In the genomic region with DNA sequence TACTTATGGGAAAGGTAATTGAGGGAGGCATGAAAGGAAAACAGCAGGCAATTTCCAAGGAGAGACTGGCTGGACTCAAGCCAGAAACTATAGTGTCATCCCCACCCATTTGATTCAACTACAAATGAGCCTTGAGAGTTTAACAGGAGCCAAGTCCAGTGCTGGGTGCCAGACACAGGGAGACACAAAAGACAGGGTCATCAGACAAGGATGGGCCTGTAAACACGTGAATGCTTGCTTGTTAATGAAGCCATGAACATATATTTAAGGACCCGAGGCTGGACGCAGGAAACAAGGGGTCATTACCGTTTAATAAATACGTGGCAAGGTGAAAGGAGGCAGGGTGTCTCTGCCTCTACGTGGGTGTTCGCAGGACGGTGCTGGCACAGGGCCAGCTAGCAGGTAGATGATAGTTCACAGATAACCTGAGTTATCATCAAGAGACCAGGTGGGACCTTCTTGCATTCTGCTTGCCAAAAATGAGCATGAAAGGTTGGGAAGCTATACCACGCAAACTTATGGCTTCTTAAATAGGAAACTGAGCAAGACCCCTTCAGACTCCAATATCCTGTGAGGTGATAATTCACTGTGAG, we compare ENCODE assay signal across 17 mouse cellular contexts. TPM values are rescaled to one million over a fixed set of nuclear protein-coding genes. Genes with fewer than 3 reads are reported as not detected.
A peak's percentile ranks its signal among the peaks of the same experiment; 100 is the strongest.
DNase-seq lines count a peak whose midpoint lies in the region; ATAC-seq and TF ChIP-seq lines count a peak whose summit lies in the region.
"Had no signal": no experiment of that assay in that cellular context is flagged by ENCODE, and none has a peak within 500 bp of the region (broad histone marks: within the 10 kb centered on the region; RNA-seq: fewer than 3 reads in every experiment).

No protein-coding gene starts in this region.

- H3K9ac ChIP-seq in forebrain, embryonic 15.5 days (replicated peaks), result no peak overlapping the region
- no peak overlapping the region for H3K9ac ChIP-seq in forebrain, postnatal 0 days
- H3K9ac ChIP-seq in midbrain, postnatal 0 days (replicated peaks; ENCODE audit: low read length, poor library complexity, severe bottlenecking), result no peak overlapping the region
- H3K9ac ChIP-seq: heart, embryonic 12.5 days; liver, embryonic 13.5 days had no signal

- no peak overlapping the region for H3K4me2 ChIP-seq in forebrain, embryonic 15.5 days (replicated peaks)
- H3K4me2 ChIP-seq in forebrain, postnatal 0 days (ENCODE audit: low read depth), result no peak overlapping the region
- no peak overlapping the region for H3K4me2 ChIP-seq in midbrain, postnatal 0 days (ENCODE audit: low read depth, low read length, poor library complexity, severe bottlenecking)
- H3K4me2 ChIP-seq: heart, embryonic 12.5 days; liver, embryonic 13.5 days had no signal

- H3K36me3 ChIP-seq in forebrain, embryonic 15.5 days, result no peaks in the 10 kb centered on the region
- peaks cover 15% of the 10 kb centered on the region; the same call in 1 of the 2 replicates for H3K36me3 ChIP-seq in forebrain, postnatal 0 days (ENCODE audit: insufficient read depth)
- H3K36me3 ChIP-seq in midbrain, postnatal 0 days (ENCODE audit: insufficient read depth, low read length), result peaks cover 9% of the 10 kb centered on the region; the same call in 1 of the 2 replicates
- H3K36me3 ChIP-seq in midbrain, embryonic 10.5 days, result no peaks in the 10 kb centered on the region
- H3K36me3 ChIP-seq: heart, embryonic 12.5 days; liver, embryonic 13.5 days had no signal

- no peaks in the 10 kb centered on the region for H3K27me3 ChIP-seq in forebrain, embryonic 15.5 days
- no peaks in the 10 kb centered on the region for H3K27me3 ChIP-seq in forebrain, postnatal 0 days (ENCODE audit: insufficient read depth, low read length)
- no peaks in the 10 kb centered on the region for H3K27me3 ChIP-seq in midbrain, postnatal 0 days (ENCODE audit: insufficient read depth, low read length)
- H3K27me3 ChIP-seq in midbrain, embryonic 10.5 days (ENCODE audit: low read depth, poor library complexity, severe bottlenecking), result no peaks in the 10 kb centered on the region
- H3K27me3 ChIP-seq: liver, embryonic 13.5 days had no signal

- ATAC-seq in forebrain, embryonic 15.5 days (replicated peaks), result no peak
- no peak for ATAC-seq in forebrain, postnatal 0 days
- ATAC-seq in midbrain, postnatal 0 days (ENCODE audit: low FRiP score), result no peak
- no peak for ATAC-seq in monocyte, adult 5-6 weeks (replicated peaks; ENCODE audit: insufficient number of reproducible peaks, low FRiP score, low TSS enrichment, poor library complexity, severe bottlenecking)
- ATAC-seq: lung, postnatal 0 days had no signal

- H3K4me1 ChIP-seq in forebrain, embryonic 15.5 days, result peaks cover 14% of the 10 kb centered on the region
- H3K4me1 ChIP-seq in forebrain, postnatal 0 days (ENCODE audit: insufficient read depth), result no peaks in the 10 kb centered on the region
- no peaks in the 10 kb centered on the region for H3K4me1 ChIP-seq in midbrain, postnatal 0 days (ENCODE audit: insufficient read depth, low read length)
- H3K4me1 ChIP-seq in midbrain, embryonic 10.5 days, result no peaks in the 10 kb centered on the region
- H3K4me1 ChIP-seq: liver, embryonic 13.5 days had no signal

- H3K4me3 ChIP-seq in forebrain, embryonic 15.5 days, result no peak overlapping the region
- H3K4me3 ChIP-seq in forebrain, postnatal 0 days (ENCODE audit: low read depth, low read length), result no peak overlapping the region
- no peak overlapping the region for H3K4me3 ChIP-seq in midbrain, postnatal 0 days (ENCODE audit: low read depth, low read length)
- no peak overlapping the region for H3K4me3 ChIP-seq in midbrain, embryonic 10.5 days
- H3K4me3 ChIP-seq: heart, embryonic 12.5 days; limb, embryonic 10.5 days; liver, embryonic 13.5 days had no signal

- peak overlapping the region; percentile 5; the same call in 1 of the 2 replicates for H3K27ac ChIP-seq in forebrain, embryonic 15.5 days (replicated peaks)
- H3K27ac ChIP-seq in forebrain, postnatal 0 days (ENCODE audit: low read depth, low read length), result no peak overlapping the region
- H3K27ac ChIP-seq in midbrain, postnatal 0 days (ENCODE audit: low read depth, low read length), result no peak overlapping the region
- H3K27ac ChIP-seq in midbrain, embryonic 10.5 days (replicated peaks), result no peak overlapping the region
- H3K27ac ChIP-seq: limb, embryonic 10.5 days; liver, embryonic 13.5 days had no signal

- TF ChIP-seq CTCF in forebrain, postnatal 0 days (IDR thresholded peaks at IDR 0.05; ENCODE audit: low read depth), result no peak
- TF ChIP-seq CTCF in midbrain, postnatal 0 days (IDR thresholded peaks at IDR 0.05), result no peak

- 44% methylated on average over 9 of the region's 9 CpGs for WGBS in forebrain, embryonic 15.5 days
- 44% methylated on average over 9 of the region's 9 CpGs for WGBS in forebrain, postnatal 0 days
- WGBS in midbrain, postnatal 0 days, result 76% methylated on average over 9 of the region's 9 CpGs
- 88% methylated on average over 9 of the region's 9 CpGs for WGBS in midbrain, embryonic 10.5 days

- no peaks in the 10 kb centered on the region for H3K9me3 ChIP-seq in forebrain, embryonic 15.5 days
- no peaks in the 10 kb centered on the region for H3K9me3 ChIP-seq in forebrain, postnatal 0 days (ENCODE audit: low read length)
- H3K9me3 ChIP-seq in midbrain, postnatal 0 days (ENCODE audit: low read length), result no peaks in the 10 kb centered on the region
- no peaks in the 10 kb centered on the region for H3K9me3 ChIP-seq in midbrain, embryonic 10.5 days (replicated peaks)
- H3K9me3 ChIP-seq: heart, embryonic 12.5 days; limb, embryonic 10.5 days; liver, embryonic 13.5 days had no signal

- DNase-seq in adrenal gland, postnatal 10 days, result peak; percentile 25
- DNase-seq in adrenal gland, adult 2 months, result no peak
- DNase-seq in forebrain, postnatal 0 days, result no peak
- peak; percentile 33 for DNase-seq in midbrain, postnatal 0 days (ENCODE audit: low spot score)
- DNase-seq in midbrain, embryonic 10.5 days (ENCODE audit: low spot score), result no peak
- no peak for DNase-seq in kidney, adult 9 months
- DNase-seq: adrenal gland, adult 8-10 months; heart, postnatal 36 days; kidney, adult 11 months; kidney, postnatal 36 days; layer of hippocampus, postnatal 36 days; liver, embryonic 13.5 days had no signal

RNA-seq across cellular contexts. Expression of a gene that starts 23.4 kb away (rescaled TPM):
- 10 to 100 TPM; 10.4 to 17.5 TPM for total RNA-seq in adrenal gland, postnatal 10 days (2021)
- total RNA-seq in adrenal gland, adult 2 months (2021), result 10 to 100 TPM; 20.7 to 27.2 TPM
- polyA plus RNA-seq in adrenal gland, adult 2 months (2012; rRNA removed), result 11.4 and 13.4 TPM in 2 replicates
- 18.3 and 18.8 TPM in 2 replicates for polyA plus RNA-seq in forebrain, embryonic 15.5 days (2015; fragmentation: Nextera tagmentation; extraction: Ambion mirVana)
- 15.2 and 17.9 TPM in 2 replicates for total RNA-seq in forebrain, postnatal 0 days (2014; rRNA removed)
- 5.6 and 6.4 TPM in 2 replicates for polyA plus RNA-seq in forebrain, postnatal 0 days (2015; fragmentation: Nextera tagmentation; extraction: Ambion mirVana)
- 21.9 and 24.8 TPM in 2 replicates for total RNA-seq in midbrain, postnatal 0 days (2014; rRNA removed)
- polyA plus RNA-seq in midbrain, postnatal 0 days (2015; fragmentation: Nextera tagmentation; extraction: Ambion mirVana), result 6.7 and 7.1 TPM in 2 replicates
- polyA plus RNA-seq in midbrain, embryonic 10.5 days (2016; fragmentation: Nextera tagmentation; extraction: Ambion mirVana), result 2.3 and 3.8 TPM in 2 replicates
- 86.3 to 119 TPM (median 111 TPM) in 3 replicates for total RNA-seq in monocyte, adult 5-6 weeks (2017)

Comparison
In these comparisons a context has a peak if more than half of its experiments do, and no peak if none do; other contexts are left out.
1. DNase-seq: peak in adrenal gland, postnatal 10 days (single experiment) and midbrain, postnatal 0 days (single experiment); none in adrenal gland, adult 2 months (single experiment), forebrain, postnatal 0 days (single experiment), midbrain, embryonic 10.5 days (single experiment) and kidney, adult 9 months (single experiment).